Mouse (Mus musculus): ENCODE results near the gene Nek10.

The Nek10 gene

GRCm38 (mm10) chr14:14870463-14870862, 67.2 kb downstream of the Nek10 start:
- DNase-seq (ENCODE audit: low read depth, low spot score), result no peak

GRCm38 (mm10) chr14:14871121-14871520, 67.9 kb downstream of the Nek10 start:
- no peak for DNase-seq (ENCODE audit: low read depth, low spot score)

- no peak for DNase-seq (ENCODE audit: low read depth, low spot score)
Measured at GRCm38 (mm10) chr14:14871700-14872099, 68.5 kb downstream of the Nek10 start.

- peak; percentile 63 for DNase-seq (ENCODE audit: low read depth, low spot score)
Measured at GRCm38 (mm10) chr14:14893932-14894652, 90.9 kb downstream of the Nek10 start.

GRCm38 (mm10) chr14:14894776-14895175, 91.6 kb downstream of the Nek10 start:
- no peak for DNase-seq (ENCODE audit: low read depth, low spot score)

- no peak for DNase-seq (ENCODE audit: low read depth, low spot score)
Measured at GRCm38 (mm10) chr14:14895363-14895762, 92.1 kb downstream of the Nek10 start.

GRCm38 (mm10) chr14:14896399-14897136, 93.4 kb downstream of the Nek10 start:
- DNase-seq (ENCODE audit: low read depth, low spot score), result no peak

- peak; percentile 74 for DNase-seq (ENCODE audit: low read depth, low spot score)
Measured at GRCm38 (mm10) chr14:14904750-14905529, 101.7 kb downstream of the Nek10 start.

- no peak for DNase-seq (ENCODE audit: low read depth, low spot score)
Measured at GRCm38 (mm10) chr14:14905530-14905852, 102.3 kb downstream of the Nek10 start.

- no peak for DNase-seq (ENCODE audit: low read depth, low spot score)
Measured at GRCm38 (mm10) chr14:14925615-14926014, 122.4 kb downstream of the Nek10 start.

GRCm38 (mm10) chr14:14927559-14927958, 124.3 kb downstream of the Nek10 start:
- no peak for DNase-seq (ENCODE audit: low read depth, low spot score)

- no peak for DNase-seq (ENCODE audit: low read depth, low spot score)
Measured at GRCm38 (mm10) chr14:14934977-14935376, 131.8 kb downstream of the Nek10 start.

- DNase-seq (ENCODE audit: low read depth, low spot score), result no peak
Measured at GRCm38 (mm10) chr14:14945930-14946329, 142.7 kb downstream of the Nek10 start.

- no peak for DNase-seq (ENCODE audit: low read depth, low spot score)
Measured at GRCm38 (mm10) chr14:14949023-14949422, 145.8 kb downstream of the Nek10 start.

- DNase-seq (ENCODE audit: low read depth, low spot score), result no peak
Measured at GRCm38 (mm10) chr14:14951808-14952207, 148.6 kb downstream of the Nek10 start.

- no peak for DNase-seq (ENCODE audit: low read depth, low spot score)
Measured at GRCm38 (mm10) chr14:14959780-14960440, 156.7 kb downstream of the Nek10 start.

GRCm38 (mm10) chr14:14960441-14960988, 157.3 kb downstream of the Nek10 start:
- DNase-seq (ENCODE audit: low read depth, low spot score), result no peak

GRCm38 (mm10) chr14:14970633-14971032, 167.4 kb downstream of the Nek10 start:
- no peak for DNase-seq (ENCODE audit: low read depth, low spot score)

GRCm38 (mm10) chr14:14971056-14971455, 167.8 kb downstream of the Nek10 start:
- no peak for DNase-seq (ENCODE audit: low read depth, low spot score)

GRCm38 (mm10) chr14:14974156-14974555, 170.9 kb downstream of the Nek10 start:
- DNase-seq (ENCODE audit: low read depth, low spot score), result no peak

GRCm38 (mm10) chr14:14984106-14984505, 180.9 kb downstream of the Nek10 start:
- peak; percentile 11 for DNase-seq (ENCODE audit: low read depth, low spot score)

Data from mesoderm, embryonic 11.5 days (tissue).